Mouse (Mus musculus): ENCODE measurements around the gene Wdr20.
"Not testable (repeated sequence)": the region's sequence is repeated elsewhere in the genome, so short reads cannot be mapped to it uniquely, and the experiment has no call there.

DNA sequence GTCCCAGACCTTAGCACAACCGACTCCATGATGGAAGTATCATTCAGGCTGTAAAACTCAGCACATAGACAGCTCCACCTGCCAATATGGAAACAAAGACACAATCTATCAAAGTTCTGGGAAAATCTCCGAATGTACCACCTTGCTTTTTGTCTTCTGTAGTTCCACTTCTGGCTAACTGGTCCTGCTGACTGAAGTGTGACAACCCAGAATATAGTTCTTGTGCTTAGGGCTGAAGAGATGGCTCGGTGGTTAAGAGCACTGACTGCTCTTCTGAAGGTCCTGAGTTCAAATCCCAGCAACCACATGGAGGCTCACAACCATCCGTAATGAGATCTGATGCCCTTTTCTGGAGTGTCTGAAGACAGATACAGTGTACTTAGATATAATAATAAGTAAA lies 32.3 kb upstream of the Wdr20 start:
- not testable (repeated sequence) for TF ChIP-seq POLR2A, CTCF (IDR thresholded peaks at IDR 0.05; ENCODE audit: extremely low read depth, insufficient read depth, low read length)

All from cortical plate, adult 2 months (tissue).